Mouse (Mus musculus): ENCODE measurements around the gene Mlxipl. TPM values are rescaled to one million over a fixed set of nuclear protein-coding genes. Genes with fewer than 3 reads are reported as not detected.

The Mlxipl gene
- polyA plus RNA-seq, 1 experiment from 2014 or later: 0.58 TPM

Other genes starting within 250 kb of the Mlxipl start
- gene Tmem270, start 183.2 kb upstream of the Mlxipl start, polyA plus RNA-seq (2016; fragmentation: Nextera tagmentation; extraction: Ambion mirVana): not detected in 2 replicates
- 2.6 and 2.7 TPM in 2 replicates for gene Cldn13, start 174.4 kb upstream of the Mlxipl start, polyA plus RNA-seq (2016; fragmentation: Nextera tagmentation; extraction: Ambion mirVana)
- 8.8 and 10.1 TPM in 2 replicates for gene Mettl27, start 157.5 kb upstream of the Mlxipl start, polyA plus RNA-seq (2016; fragmentation: Nextera tagmentation; extraction: Ambion mirVana)
- 2.0 and 2.1 TPM in 2 replicates for gene Cldn4, start 143.0 kb upstream of the Mlxipl start, polyA plus RNA-seq (2016; fragmentation: Nextera tagmentation; extraction: Ambion mirVana)
- gene Cldn3, start 103.7 kb upstream of the Mlxipl start, polyA plus RNA-seq (2016; fragmentation: Nextera tagmentation; extraction: Ambion mirVana): 1.7 and 1.9 TPM in 2 replicates
- gene Abhd11, start 80.7 kb upstream of the Mlxipl start, polyA plus RNA-seq (2016; fragmentation: Nextera tagmentation; extraction: Ambion mirVana): 51.6 and 56.3 TPM in 2 replicates
- 41.6 and 54.5 TPM in 2 replicates for gene Stx1a, start 66.4 kb upstream of the Mlxipl start, polyA plus RNA-seq (2016; fragmentation: Nextera tagmentation; extraction: Ambion mirVana)
- 30.3 and 32.2 TPM in 2 replicates for gene Dnajc30, start 25.7 kb upstream of the Mlxipl start, polyA plus RNA-seq (2016; fragmentation: Nextera tagmentation; extraction: Ambion mirVana)
- gene Bud23, start 24.9 kb upstream of the Mlxipl start, polyA plus RNA-seq (2016; fragmentation: Nextera tagmentation; extraction: Ambion mirVana): 106 and 112 TPM in 2 replicates
- gene Vps37d, start 11.6 kb upstream of the Mlxipl start, polyA plus RNA-seq (2016; fragmentation: Nextera tagmentation; extraction: Ambion mirVana): 37.0 and 37.8 TPM in 2 replicates
- 23.6 and 23.8 TPM in 2 replicates for gene Tbl2, start 59.8 kb downstream of the Mlxipl start, polyA plus RNA-seq (2016; fragmentation: Nextera tagmentation; extraction: Ambion mirVana)
- 50.1 and 50.2 TPM in 2 replicates for gene Bcl7b, start 78.4 kb downstream of the Mlxipl start, polyA plus RNA-seq (2016; fragmentation: Nextera tagmentation; extraction: Ambion mirVana)
- 54.7 and 58.6 TPM in 2 replicates for gene Baz1b, start 97.4 kb downstream of the Mlxipl start, polyA plus RNA-seq (2016; fragmentation: Nextera tagmentation; extraction: Ambion mirVana)
- 11.9 and 14.5 TPM in 2 replicates for gene Fzd9, start 161.3 kb downstream of the Mlxipl start, polyA plus RNA-seq (2016; fragmentation: Nextera tagmentation; extraction: Ambion mirVana)

All from neural tube, embryonic 12.5 days (tissue).